Mouse (Mus musculus): ENCODE measurements around the gene Ubc.

DNA sequence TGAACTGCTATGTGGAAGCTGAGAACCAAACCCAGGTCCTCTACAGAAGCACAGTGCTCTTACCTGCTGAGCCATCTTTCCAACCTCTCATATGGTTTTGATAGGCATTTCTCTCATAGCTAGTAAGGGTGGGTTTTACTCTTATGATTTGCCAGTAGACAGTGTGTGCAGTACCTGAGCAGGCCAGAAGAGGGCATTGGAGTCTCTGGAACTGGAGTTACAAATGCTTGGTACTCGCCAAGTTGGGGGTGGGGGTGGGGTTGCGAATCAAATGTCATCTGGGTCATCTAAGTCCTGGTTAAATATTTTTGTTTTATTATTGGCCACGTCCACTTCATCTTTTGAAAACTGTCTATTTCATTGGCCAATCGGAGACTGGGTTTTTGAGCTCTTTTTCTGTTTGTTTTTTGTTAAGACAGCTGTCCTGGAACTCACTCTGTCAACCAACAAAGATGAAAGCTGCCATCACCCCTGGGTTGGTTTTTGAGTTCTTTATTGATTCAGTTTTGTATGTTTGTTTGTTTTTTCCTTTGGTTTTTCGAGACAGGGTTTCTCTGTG is 22.0 kb upstream of the Ubc start:
- TF ChIP-seq CTCF (IDR thresholded peaks at IDR 0.05; ENCODE audit: extremely low read depth, insufficient read length, insufficient replicate concordance, low read depth, low read length) (peak; percentile 45; the same call in 1 of the 2 replicates), POLR2A (IDR thresholded peaks at IDR 0.05; ENCODE audit: low read depth, low read length) (no peak)

Measured in small intestine, adult 2 months (tissue).